Mouse (Mus musculus) cerebellum, adult 2 months (tissue): ENCODE measurements around the gene Sapcd1.

Source experiments
- CTCF ChIP-seq: fragments of 200-500 bp; IDR thresholded peaks from 2 replicates; pipeline ENCODE4 v1.5.1; 2011; ENCODE audit warnings: low read depth, mild to moderate bottlenecking, control low read depth, low read length, moderate library complexity, borderline replicate concordance; ENCODE audit not compliant: insufficient read depth
- POLR2A ChIP-seq: fragments of 200-500 bp; IDR thresholded peaks from 2 replicates; pipeline ENCODE4 v1.6.1; 2011; ENCODE audit warnings: low read length, control low read depth, borderline replicate concordance; ENCODE audit not compliant: insufficient read depth

DNA sequence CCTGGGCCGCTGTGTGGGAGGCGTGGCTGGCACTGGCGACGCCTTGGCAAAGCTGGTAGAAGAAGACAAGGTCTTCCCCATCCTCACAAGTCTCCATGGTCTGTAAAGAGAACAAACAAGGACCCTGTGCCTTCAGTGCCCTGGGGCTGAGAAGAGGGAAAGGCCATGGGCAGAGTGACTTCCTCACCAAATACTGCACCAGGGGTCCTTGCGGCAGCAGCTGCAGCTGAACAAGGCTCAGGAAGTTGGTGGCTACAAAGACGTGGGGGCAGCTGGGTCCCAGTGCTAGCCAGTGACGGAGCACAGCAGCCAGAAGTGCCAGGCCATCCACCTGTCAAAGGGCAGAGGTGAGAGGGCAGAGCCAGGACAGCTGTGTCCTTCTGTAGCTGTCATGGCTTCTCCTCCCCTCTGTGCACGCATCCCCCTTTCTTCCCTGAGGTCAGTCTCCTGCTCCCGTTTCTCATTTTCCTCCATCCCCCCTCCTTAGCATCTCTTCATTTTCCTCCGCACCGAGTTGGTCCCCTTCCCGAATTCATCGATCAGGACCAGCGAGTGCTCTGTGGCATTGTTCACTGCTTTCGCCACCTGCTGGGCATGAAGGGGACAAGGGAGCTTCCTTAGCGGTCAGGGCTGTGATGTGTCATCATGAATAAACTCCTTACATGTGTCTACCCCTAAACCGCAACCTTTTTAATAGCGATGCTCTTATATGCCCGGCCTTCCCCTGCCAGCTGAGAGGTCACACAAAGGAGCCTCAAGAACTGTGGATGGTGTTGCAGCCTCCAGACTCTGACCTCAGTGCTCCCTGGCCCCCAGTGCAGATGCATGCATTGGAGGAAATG lies 2.1 kb upstream of the Sapcd1 start:
- TF ChIP-seq POLR2A (no peak), CTCF (peak; percentile 37; the same call in 1 of the 2 replicates)
